Mouse (Mus musculus): ENCODE data around the gene Vps72. TPM values are rescaled to one million over a fixed set of nuclear protein-coding genes. Genes with fewer than 3 reads are reported as not detected.

Vps72 gene
- polyA plus RNA-seq, 1 experiment from 2014 or later, result 242 TPM

Small RNA genes within 50 kb of the gene (microRNA-seq; reads per million reads assigned to microRNA genes)
- not detected for gene Mir8099-1

Other genes with a start within 250 kb of the Vps72 start
- 295 and 311 TPM in 2 replicates for gene Psmb4, start 224.1 kb upstream of the Vps72 start, polyA plus RNA-seq (2016; fragmentation: Nextera tagmentation; extraction: Ambion mirVana)
- gene Selenbp1, start 178.0 kb upstream of the Vps72 start, polyA plus RNA-seq (2016; fragmentation: Nextera tagmentation; extraction: Ambion mirVana), result 5.5 and 5.9 TPM in 2 replicates
- gene Rfx5, start 156.9 kb upstream of the Vps72 start, polyA plus RNA-seq (2016; fragmentation: Nextera tagmentation; extraction: Ambion mirVana), result 8.6 and 9.2 TPM in 2 replicates
- 17.2 and 25.5 TPM in 2 replicates for gene Pi4kb, start 136.3 kb upstream of the Vps72 start, polyA plus RNA-seq (2016; fragmentation: Nextera tagmentation; extraction: Ambion mirVana)
- gene Zfp687, start 95.6 kb upstream of the Vps72 start, polyA plus RNA-seq (2016; fragmentation: Nextera tagmentation; extraction: Ambion mirVana), result 36.6 and 39.0 TPM in 2 replicates
- 283 and 295 TPM in 2 replicates for gene Psmd4, start 68.4 kb upstream of the Vps72 start, polyA plus RNA-seq (2016; fragmentation: Nextera tagmentation; extraction: Ambion mirVana)
- gene Pip5k1a, start 4.1 kb upstream of the Vps72 start, polyA plus RNA-seq (2016; fragmentation: Nextera tagmentation; extraction: Ambion mirVana), result 21.4 and 23.0 TPM in 2 replicates
- gene Tmod4, start 13.5 kb downstream of the Vps72 start, polyA plus RNA-seq (2016; fragmentation: Nextera tagmentation; extraction: Ambion mirVana), result 0.97 and 1.1 TPM in 2 replicates
- gene Scnm1, start 23.0 kb downstream of the Vps72 start, polyA plus RNA-seq (2016; fragmentation: Nextera tagmentation; extraction: Ambion mirVana), result 84.6 and 95.1 TPM in 2 replicates
- gene Lysmd1, start 23.1 kb downstream of the Vps72 start, polyA plus RNA-seq (2016; fragmentation: Nextera tagmentation; extraction: Ambion mirVana), result 19.7 and 21.1 TPM in 2 replicates
- gene Tnfaip8l2, start 31.3 kb downstream of the Vps72 start, polyA plus RNA-seq (2016; fragmentation: Nextera tagmentation; extraction: Ambion mirVana), result 1.5 and 2.0 TPM in 2 replicates
- gene Sema6c, start 49.4 kb downstream of the Vps72 start, polyA plus RNA-seq (2016; fragmentation: Nextera tagmentation; extraction: Ambion mirVana), result 31.2 and 34.5 TPM in 2 replicates
- 12.2 and 12.5 TPM in 2 replicates for gene Gabpb2, start 106.9 kb downstream of the Vps72 start, polyA plus RNA-seq (2016; fragmentation: Nextera tagmentation; extraction: Ambion mirVana)
- gene Cdc42se1, start 117.7 kb downstream of the Vps72 start, polyA plus RNA-seq (2016; fragmentation: Nextera tagmentation; extraction: Ambion mirVana), result 105 and 110 TPM in 2 replicates
- gene Mllt11, start 121.1 kb downstream of the Vps72 start, polyA plus RNA-seq (2016; fragmentation: Nextera tagmentation; extraction: Ambion mirVana), result 96.2 and 98.8 TPM in 2 replicates
- gene Gm128, start 130.6 kb downstream of the Vps72 start, polyA plus RNA-seq (2016; fragmentation: Nextera tagmentation; extraction: Ambion mirVana), result 0.12 and 0.31 TPM in 2 replicates
- 0.42 and 0.63 TPM in 2 replicates for gene Bnipl, start 140.2 kb downstream of the Vps72 start, polyA plus RNA-seq (2016; fragmentation: Nextera tagmentation; extraction: Ambion mirVana)
- gene Mindy1, start 170.3 kb downstream of the Vps72 start, polyA plus RNA-seq (2016; fragmentation: Nextera tagmentation; extraction: Ambion mirVana), result 37.4 and 39.8 TPM in 2 replicates
- gene Prune1, start 171.1 kb downstream of the Vps72 start, polyA plus RNA-seq (2016; fragmentation: Nextera tagmentation; extraction: Ambion mirVana), result 30.0 and 30.9 TPM in 2 replicates
- 1.1 and 1.4 TPM in 2 replicates for gene Anxa9, start 196.2 kb downstream of the Vps72 start, polyA plus RNA-seq (2016; fragmentation: Nextera tagmentation; extraction: Ambion mirVana)
- 109 and 111 TPM in 2 replicates for gene Cers2, start 203.8 kb downstream of the Vps72 start, polyA plus RNA-seq (2016; fragmentation: Nextera tagmentation; extraction: Ambion mirVana)
- gene Setdb1, start 246.2 kb downstream of the Vps72 start, polyA plus RNA-seq (2016; fragmentation: Nextera tagmentation; extraction: Ambion mirVana), result 66.2 and 70.2 TPM in 2 replicates